Mouse (Mus musculus) gastrocnemius, postnatal 25 days (tissue): ENCODE measurements around the gene Prkag1. TPM values are rescaled to one million over a fixed set of nuclear protein-coding genes. Genes with fewer than 3 reads are reported as not detected.

Experiments used
- DNase-seq: peaks from one replicate; pipeline ENCODE4 v3.0.0; 2022
- total RNA-seq, 2 experiments: library from RNA; stranded (reverse); gene quantifications; 1 replicate in 1 of 2; 2 replicates in 1 of 2; pipeline ENCODE4 v1.2.3; 2021

The Prkag1 gene
- total RNA-seq, 2 experiments from 2014 or later = 43.6 to 43.9 TPM

- DNase-seq = peak; percentile 18
Observed at GRCm38 (mm10) chr15:98853161-98853937, 22.0 kb upstream of the Prkag1 start.

- DNase-seq = peak; percentile 4
Observed at GRCm38 (mm10) chr15:98852733-98853132, 21.4 kb upstream of the Prkag1 start.

- DNase-seq = no peak
Observed at GRCm38 (mm10) chr15:98852071-98852470, 20.8 kb upstream of the Prkag1 start.

GRCm38 (mm10) chr15:98851229-98851818 lies 20.0 kb upstream of the Prkag1 start:
- no peak for DNase-seq

- DNase-seq = no peak
Observed at GRCm38 (mm10) chr15:98850668-98851067, 19.3 kb upstream of the Prkag1 start.

GRCm38 (mm10) chr15:98849956-98850600 lies 18.8 kb upstream of the Prkag1 start:
- DNase-seq = no peak

- DNase-seq = no peak
Observed at GRCm38 (mm10) chr15:98849165-98849564, 17.8 kb upstream of the Prkag1 start.

GRCm38 (mm10) chr15:98846140-98846539 lies 14.8 kb upstream of the Prkag1 start:
- DNase-seq = no peak

GRCm38 (mm10) chr15:98845149-98845548 lies 13.8 kb upstream of the Prkag1 start:
- DNase-seq = no peak

- no peak for DNase-seq
Observed at GRCm38 (mm10) chr15:98843595-98844223, 12.4 kb upstream of the Prkag1 start.

GRCm38 (mm10) chr15:98839671-98840585 lies 8.6 kb upstream of the Prkag1 start:
- DNase-seq = no peak

GRCm38 (mm10) chr15:98839161-98839560 lies 7.8 kb upstream of the Prkag1 start:
- no peak for DNase-seq

GRCm38 (mm10) chr15:98837743-98838103 lies 6.4 kb upstream of the Prkag1 start:
- no peak for DNase-seq

- no peak for DNase-seq
Observed at GRCm38 (mm10) chr15:98837006-98837742, 5.9 kb upstream of the Prkag1 start.

GRCm38 (mm10) chr15:98835291-98835690 lies 4.0 kb upstream of the Prkag1 start:
- DNase-seq = no peak

GRCm38 (mm10) chr15:98834059-98834458 lies 2.7 kb upstream of the Prkag1 start:
- no peak for DNase-seq

GRCm38 (mm10) chr15:98833281-98833680 lies 2.0 kb upstream of the Prkag1 start:
- DNase-seq = no peak

- DNase-seq = no peak
Observed at GRCm38 (mm10) chr15:98832161-98833058, 1.1 kb upstream of the Prkag1 start.

- DNase-seq = no peak
Observed at GRCm38 (mm10) chr15:98831684-98832035, 339 bp upstream of the Prkag1 start.

- no peak for DNase-seq
Observed at GRCm38 (mm10) chr15:98827611-98828011, 3.7 kb downstream of the Prkag1 start.
